ENCODE assay signal across 15 mouse cellular contexts in the genomic region with DNA sequence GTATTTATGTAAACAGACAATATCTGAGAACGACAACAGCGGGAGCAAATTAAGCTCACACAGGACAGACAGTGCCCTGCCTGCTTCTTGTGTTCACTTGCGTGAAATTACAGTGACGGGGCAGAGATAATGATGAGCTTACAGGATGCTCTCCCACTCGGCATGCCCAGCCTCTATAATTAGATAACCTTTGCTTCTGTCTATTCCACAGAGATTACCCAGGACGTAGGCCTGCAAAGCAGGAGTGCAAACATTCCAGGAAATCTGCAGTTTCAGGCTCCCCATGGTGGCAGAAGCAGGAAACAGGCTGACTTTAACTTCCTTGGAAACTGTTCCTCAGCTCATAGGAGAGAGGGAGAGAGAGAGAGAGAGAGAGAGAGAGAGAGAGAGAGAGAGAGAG. TPM values are rescaled to one million over a fixed set of nuclear protein-coding genes. Genes with fewer than 3 reads are reported as not detected.
A peak's percentile ranks its signal among the peaks of the same experiment; 100 is the strongest.
DNase-seq lines count a peak whose midpoint lies in the region; ATAC-seq and TF ChIP-seq lines count a peak whose summit lies in the region.
"Had no signal": no experiment of that assay in that cellular context is flagged by ENCODE, and none has a peak within 500 bp of the region (broad histone marks: within the 10 kb centered on the region; RNA-seq: fewer than 3 reads in every experiment).

No protein-coding gene starts in this region.

- no peak overlapping the region for H3K4me3 ChIP-seq in forebrain, embryonic 12.5 days (replicated peaks)
- H3K4me3 ChIP-seq in forebrain, embryonic 11.5 days (ENCODE audit: low read depth, low read length) = no peak overlapping the region
- no peak overlapping the region for H3K4me3 ChIP-seq in cortical plate, adult 2 months (ENCODE audit: insufficient read depth, low read length)
- H3K4me3 ChIP-seq in limb, embryonic 10.5 days = no peak overlapping the region
- H3K4me3 ChIP-seq: limb, embryonic 15.5 days; stomach, embryonic 15.5 days had no signal

- intact Hi-C loops in left cerebral cortex, postnatal 14 days (cut with DNase I) = no loop called here

- H3K9me3 ChIP-seq in forebrain, embryonic 12.5 days = no peaks in the 10 kb centered on the region
- no peaks in the 10 kb centered on the region for H3K9me3 ChIP-seq in forebrain, embryonic 11.5 days (ENCODE audit: control insufficient read depth, low read length)
- no peaks in the 10 kb centered on the region for H3K9me3 ChIP-seq in limb, embryonic 10.5 days (replicated peaks)
- H3K9me3 ChIP-seq: limb, embryonic 15.5 days; stomach, embryonic 15.5 days had no signal

- no peak overlapping the region for H3K4me2 ChIP-seq in forebrain, embryonic 12.5 days
- no peak overlapping the region for H3K4me2 ChIP-seq in forebrain, embryonic 11.5 days (ENCODE audit: low read depth, low read length, severe bottlenecking)
- H3K4me2 ChIP-seq: limb, embryonic 15.5 days; stomach, embryonic 15.5 days had no signal

- no peak for TF ChIP-seq POLR2A in cortical plate, adult 2 months (IDR thresholded peaks at IDR 0.05; ENCODE audit: extremely low read depth, insufficient read depth, low read length)

- H3K9ac ChIP-seq in forebrain, embryonic 12.5 days = no peak overlapping the region
- no peak overlapping the region for H3K9ac ChIP-seq in forebrain, embryonic 11.5 days (ENCODE audit: low read length)
- H3K9ac ChIP-seq: limb, embryonic 15.5 days; stomach, embryonic 15.5 days had no signal

- peaks cover 14% of the 10 kb centered on the region for H3K4me1 ChIP-seq in forebrain, embryonic 12.5 days
- H3K4me1 ChIP-seq in forebrain, embryonic 11.5 days (replicated peaks; ENCODE audit: control insufficient read depth, insufficient read depth, low read length) = no peaks in the 10 kb centered on the region
- H3K4me1 ChIP-seq in cortical plate, adult 2 months (ENCODE audit: control insufficient read depth, insufficient read depth, low read length) = no peaks in the 10 kb centered on the region; the same call in 1 of the 2 replicates
- H3K4me1 ChIP-seq in limb, embryonic 10.5 days = peaks cover 25% of the 10 kb centered on the region
- H3K4me1 ChIP-seq: limb, embryonic 15.5 days; stomach, embryonic 15.5 days had no signal

- no peak for DNase-seq in forebrain, embryonic 11.5 days (ENCODE audit: low spot score)
- peak; percentile 46 to 56 for DNase-seq in left cerebral cortex, postnatal 14 days (ENCODE audit: low spot score in 2 of 2)
- DNase-seq in left cerebral cortex, adult 18-20 months (ENCODE audit: low spot score in 2 of 2) = no peak
- peak; percentile 16 for DNase-seq in retina, adult 2 months (ENCODE audit: low read depth, low spot score)
- DNase-seq in limb, embryonic 10.5 days (ENCODE audit: low spot score) = no peak
- DNase-seq in natural killer cell, adult 2 months (ENCODE audit: low spot score in 2 of 2) = no peak
- DNase-seq: adrenal gland, postnatal 36 days; cerebellum, adult 2 months; kidney, adult 2 months; layer of hippocampus, adult 9-11 months; lung, postnatal 10 days had no signal

- H3K27ac ChIP-seq in forebrain, embryonic 12.5 days = peak overlapping the region; percentile 2; the same call in 1 of the 2 replicates
- no peak overlapping the region for H3K27ac ChIP-seq in forebrain, embryonic 11.5 days (ENCODE audit: low read depth, low read length)
- no peak overlapping the region for H3K27ac ChIP-seq in cortical plate, adult 2 months (ENCODE audit: insufficient read depth, low read length)
- no peak overlapping the region for H3K27ac ChIP-seq in limb, embryonic 10.5 days
- H3K27ac ChIP-seq: limb, embryonic 15.5 days; stomach, embryonic 15.5 days had no signal

- peak; percentile 55 for ATAC-seq in forebrain, embryonic 12.5 days (ENCODE audit: low FRiP score)
- ATAC-seq in forebrain, embryonic 11.5 days (replicated peaks; ENCODE audit: low FRiP score) = no peak

- H3K27me3 ChIP-seq in forebrain, embryonic 12.5 days = no peaks in the 10 kb centered on the region
- no peaks in the 10 kb centered on the region for H3K27me3 ChIP-seq in forebrain, embryonic 11.5 days (ENCODE audit: control insufficient read depth, insufficient read depth, low read length)
- H3K27me3 ChIP-seq in limb, embryonic 10.5 days (ENCODE audit: low read depth, poor library complexity, severe bottlenecking) = 0 out of 2 replicates have a peak, but pooled peaks cover under 1% of the 10 kb centered on the region
- H3K27me3 ChIP-seq: limb, embryonic 15.5 days; stomach, embryonic 15.5 days had no signal

- WGBS in forebrain, embryonic 12.5 days = 66% methylated on average over 6 of the region's 6 CpGs
- WGBS in forebrain, embryonic 11.5 days = 73% methylated on average over 6 of the region's 6 CpGs
- 75% methylated on average over 6 of the region's 6 CpGs for WGBS in limb, embryonic 10.5 days

- no peaks in the 10 kb centered on the region for H3K36me3 ChIP-seq in forebrain, embryonic 12.5 days (replicated peaks)
- no peaks in the 10 kb centered on the region for H3K36me3 ChIP-seq in forebrain, embryonic 11.5 days (ENCODE audit: control insufficient read depth, insufficient read depth, low read length)
- no peaks in the 10 kb centered on the region for H3K36me3 ChIP-seq in limb, embryonic 10.5 days
- H3K36me3 ChIP-seq: limb, embryonic 15.5 days; stomach, embryonic 15.5 days had no signal

- peak; percentile 56 for TF ChIP-seq CTCF in cortical plate, adult 2 months (IDR thresholded peaks at IDR 0.05; ENCODE audit: extremely low read depth, insufficient read depth, low read length)

RNA-seq across cellular contexts. Expression of gene Tgfbrap1, which starts 56.2 kb away (rescaled TPM):
- 15.5 and 17.1 TPM in 2 replicates for polyA plus RNA-seq in forebrain, embryonic 12.5 days (2016; fragmentation: Nextera tagmentation; extraction: Ambion mirVana)
- polyA plus RNA-seq in forebrain, embryonic 11.5 days (2014; fragmentation: Nextera tagmentation; extraction: Ambion mirVana) = 17.3 and 17.6 TPM in 2 replicates
- total RNA-seq in left cerebral cortex, postnatal 14 days (2021) = 10 to 100 TPM; 40.3 to 41.7 TPM
- total RNA-seq in left cerebral cortex, adult 18-20 months (2021) = 10 to 100 TPM; 37.7 to 41.8 TPM
- polyA plus RNA-seq in cortical plate, adult 2 months (2012; rRNA removed) = 37.2 and 37.4 TPM in 2 replicates
- 9.5 and 12.0 TPM in 2 replicates for polyA plus RNA-seq in limb, embryonic 10.5 days (2016; fragmentation: Nextera tagmentation; extraction: Ambion mirVana)

RNA-seq across cellular contexts. Expression of gene AI597479, which starts 56.2 kb away (rescaled TPM):
- polyA plus RNA-seq in forebrain, embryonic 12.5 days (2016; fragmentation: Nextera tagmentation; extraction: Ambion mirVana) = 42.9 and 48.5 TPM in 2 replicates
- polyA plus RNA-seq in forebrain, embryonic 11.5 days (2014; fragmentation: Nextera tagmentation; extraction: Ambion mirVana) = 38.3 and 41.8 TPM in 2 replicates
- 10 to 100 TPM; 19.8 to 20.3 TPM for total RNA-seq in left cerebral cortex, postnatal 14 days (2021)
- total RNA-seq in left cerebral cortex, adult 18-20 months (2021) = 10 to 100 TPM; 24.7 to 25.3 TPM
- 21.8 and 23.2 TPM in 2 replicates for polyA plus RNA-seq in cortical plate, adult 2 months (2012; rRNA removed)
- 33.6 and 40.8 TPM in 2 replicates for polyA plus RNA-seq in limb, embryonic 10.5 days (2016; fragmentation: Nextera tagmentation; extraction: Ambion mirVana)

Comparison
In these comparisons a context has a peak if more than half of its experiments do, and no peak if none do; other contexts are left out.
1. DNase-seq: peak in left cerebral cortex, postnatal 14 days (2 of 2) and retina, adult 2 months (single experiment); none in forebrain, embryonic 11.5 days (single experiment), left cerebral cortex, adult 18-20 months (0 of 2), limb, embryonic 10.5 days (single experiment) and natural killer cell, adult 2 months (0 of 2).